Mouse (Mus musculus) stomach, postnatal 0 days (tissue): Measurements from ENCODE around the gene Prl7c1. TPM values are rescaled to one million over a fixed set of nuclear protein-coding genes. Genes with fewer than 3 reads are reported as not detected.
"Not testable (repeated sequence)": the region's sequence is repeated elsewhere in the genome, so short reads cannot be mapped to it uniquely, and the experiment has no call there.

ENCODE experiments used
- ATAC-seq: fragments of 200-750 bp; cut with Nextera tagmentation; 2 replicates; pipeline ENCODE4 v1.8.0; 2017; ENCODE audit not compliant: low FRiP score, low TSS enrichment
- DNase-seq: peaks from one replicate; pipeline ENCODE4 v3.0.0-alpha.2; 2016; ENCODE audit warnings: low spot score
- H3K27ac ChIP-seq: fragments of 300-500 bp; sonication (generic); replicated peaks from 2 replicates; pipeline ENCODE4 v1.5.1; 2014; ENCODE audit warnings: mild to moderate bottlenecking, control low read depth
- H3K27me3 ChIP-seq: fragments of 300-500 bp; sonication (generic); 2 replicates; pipeline ENCODE4 v1.6.1; 2014; ENCODE audit warnings: low read length; ENCODE audit not compliant: control insufficient read depth, insufficient read depth
- H3K36me3 ChIP-seq: fragments of 300-500 bp; sonication (generic); 2 replicates; pipeline ENCODE4 v1.6.1; 2014; ENCODE audit warnings: low read length, mixed read lengths; ENCODE audit not compliant: control insufficient read depth, insufficient read depth
- H3K4me1 ChIP-seq: fragments of 300-500 bp; sonication (generic); replicated peaks from 2 replicates; pipeline ENCODE4 v1.6.1; 2014; ENCODE audit warnings: antibody characterized with exemption; ENCODE audit not compliant: control insufficient read depth, insufficient read depth
- H3K4me2 ChIP-seq: fragments of 300-500 bp; sonication (generic); replicated peaks from 2 replicates; pipeline ENCODE4 v1.6.1; 2014; ENCODE audit warnings: low read depth, mild to moderate bottlenecking, control low read depth, moderate library complexity
- H3K4me3 ChIP-seq: fragments of 300-500 bp; sonication (generic); 2 replicates; pipeline ENCODE4 v1.5.1; 2014; ENCODE audit warnings: low read depth, low read length, control low read depth
- H3K9ac ChIP-seq: fragments of 300-500 bp; sonication (generic); 2 replicates; pipeline ENCODE4 v1.6.1; 2014; ENCODE audit warnings: mild to moderate bottlenecking, low read length, control low read depth, mixed read lengths
- H3K9me3 ChIP-seq: fragments of 300-500 bp; sonication (generic); 2 replicates; pipeline ENCODE4 v1.6.1; 2016; ENCODE audit warnings: low read length; ENCODE audit not compliant: control insufficient read depth
- CTCF ChIP-seq: IDR thresholded peaks from 2 replicates; pipeline ENCODE4 v1.5.1; 2016; ENCODE audit warnings: antibody characterized with exemption, low read depth, mild to moderate bottlenecking, moderate library complexity
- EP300 ChIP-seq: optimal IDR thresholded peaks from 2 replicates; pipeline ENCODE3; 2016; ENCODE audit warnings: antibody characterized with exemption
- WGBS: fragments of 180-500 bp; shearing (Covaris S2); extraction: QIAGEN DNeasy Blood & Tissue Kit; methylation state at CpG from one replicate; pipeline ENCODE4 v1.1.7; 2014; 5-methylcytosine and 5-hydroxymethylcytosine counted together
- polyA plus RNA-seq: library from polyadenylated mRNA; unstranded; fragments of >200 nt; fragmentation: Nextera tagmentation; extraction: Ambion mirVana; gene quantifications from 2 replicates; pipeline ENCODE4 v1.2.1, GENCODE M21; 2015

Gene Prl7c1
- not detected in 2 replicates for polyA plus RNA-seq

DNA sequence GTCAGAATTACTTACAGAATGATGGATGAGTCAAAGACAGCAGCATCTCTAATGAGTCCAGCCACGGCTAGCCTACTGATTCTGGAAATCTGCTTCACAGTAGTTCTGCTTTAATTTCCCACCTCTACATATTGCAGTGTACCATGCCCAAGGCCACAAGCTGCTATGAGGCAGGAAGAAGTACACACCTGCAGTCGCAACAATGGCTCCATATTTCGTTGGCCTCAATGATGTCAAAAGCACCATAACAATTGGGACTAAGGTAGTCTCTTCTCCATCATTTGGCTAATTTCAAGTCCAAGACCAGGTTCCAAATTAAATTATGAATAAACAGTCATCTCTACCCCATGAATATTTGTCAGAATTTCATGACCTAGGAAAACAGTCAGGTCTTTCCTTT lies at the start of gene Prl7c1:
Gene Prl7c1, minus strand, starts transcription at position 101 of the 400 bp plus-strand sequence.
- H3K27me3 ChIP-seq, H3K4me2 ChIP-seq, H3K9me3 ChIP-seq, DNase-seq, H3K4me1 ChIP-seq, H3K9ac ChIP-seq, ATAC-seq, H3K4me3 ChIP-seq, H3K27ac ChIP-seq, H3K36me3 ChIP-seq: not testable (repeated sequence)
- WGBS = 83% methylated on average over 2 of the region's 3 CpGs

DNA sequence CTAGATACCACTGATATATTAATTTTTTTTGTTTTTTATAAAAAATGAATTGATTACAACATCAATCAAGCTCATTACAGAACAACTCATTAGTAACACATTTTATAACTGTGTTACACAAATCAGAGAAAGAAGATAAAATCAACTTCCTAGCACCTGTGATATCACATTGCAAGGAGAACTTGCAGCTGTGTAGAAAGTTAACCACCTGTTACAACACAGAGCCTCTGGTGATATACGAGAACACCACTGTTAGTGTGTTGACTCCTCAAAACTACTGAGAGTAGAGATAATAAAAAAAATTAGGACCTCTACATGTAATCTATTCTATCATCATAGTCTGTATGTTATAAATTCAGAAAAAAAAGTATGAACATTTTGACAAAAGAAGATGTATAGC lies 22.2 kb upstream of the Prl7c1 start:
- no peaks in the 10 kb centered on the region for H3K36me3 ChIP-seq
- H3K9ac ChIP-seq = no peak overlapping the region
- no peak overlapping the region for H3K4me3 ChIP-seq
- H3K27ac ChIP-seq = no peak overlapping the region
- H3K4me2 ChIP-seq = no peak overlapping the region
- no peaks in the 10 kb centered on the region for H3K27me3 ChIP-seq
- no peak for DNase-seq
- WGBS = 84% methylated on average over 1 of the region's 1 CpGs
- no peaks in the 10 kb centered on the region for H3K9me3 ChIP-seq
- ATAC-seq = no peak
- no peaks in the 10 kb centered on the region for H3K4me1 ChIP-seq
- TF ChIP-seq EP300 (no peak), CTCF (no peak)

DNA sequence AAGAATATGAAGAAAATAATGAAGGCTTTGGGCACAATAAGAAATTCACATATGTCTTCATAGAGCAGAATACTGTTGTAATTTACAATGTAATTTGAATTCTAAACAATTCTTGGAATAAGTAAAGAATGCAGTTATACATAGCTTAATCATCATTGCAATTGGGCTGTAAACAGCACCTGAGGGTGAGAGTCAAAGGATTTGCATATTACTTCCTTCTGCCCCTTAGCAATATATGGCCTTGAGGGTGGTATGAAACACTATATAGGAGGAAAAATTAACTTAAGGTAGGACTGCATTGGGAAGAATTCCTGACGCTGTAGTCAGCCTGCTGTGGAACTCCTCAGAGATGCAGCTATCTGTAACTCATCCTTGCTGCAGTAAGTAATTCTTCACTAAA lies 20.8 kb upstream of the Prl7c1 start, which contains the start of gene Prl2a1:
Gene Prl2a1, plus strand, starts transcription at position 301 of the 400 bp plus-strand sequence.
- Histone ChIP-seq H3K4me3 (no peak within 1 kb of the TSS), H3K4me1 (no peaks in the 10 kb centered on the region), H3K27ac (no peak within 1 kb of the TSS), H3K9me3 (no peaks in the 10 kb centered on the region), H3K27me3 (no peaks in the 10 kb centered on the region), H3K9ac (no peak within 1 kb of the TSS), H3K36me3 (no peaks in the 10 kb centered on the region), H3K4me2 (no peak within 1 kb of the TSS)
- TF ChIP-seq CTCF (no peak), EP300 (no peak)
- ATAC-seq (no peak), DNase-seq (no peak)
- 79% methylated on average over 1 of the region's 1 CpGs for WGBS

DNA sequence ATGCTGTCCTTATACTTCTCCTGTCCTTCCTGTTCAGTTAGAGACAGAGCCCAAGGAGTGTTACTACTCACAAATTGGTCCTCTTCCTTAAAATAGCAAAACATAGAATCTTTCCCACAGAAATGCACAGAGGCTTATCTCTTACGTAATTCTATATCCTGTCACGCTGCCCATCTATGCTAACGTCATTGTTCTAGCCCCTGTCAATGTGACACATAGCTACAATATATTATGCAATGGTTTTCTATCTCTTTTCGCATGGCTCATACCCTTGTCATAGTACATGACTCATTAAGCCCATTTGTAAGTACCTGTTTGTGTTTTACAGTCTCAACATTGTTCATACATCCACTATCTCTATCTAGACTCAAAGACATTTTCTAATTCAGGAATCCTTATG lies 18.7 kb upstream of the Prl7c1 start:
- WGBS = 78% methylated on average over 4 of the region's 4 CpGs
- DNase-seq = no peak
- H3K4me2 ChIP-seq = no peak overlapping the region
- H3K36me3 ChIP-seq = no peaks in the 10 kb centered on the region
- TF ChIP-seq EP300 = no peak
- no peak for TF ChIP-seq CTCF
- ATAC-seq = no peak
- no peaks in the 10 kb centered on the region for H3K9me3 ChIP-seq
- H3K9ac ChIP-seq = no peak overlapping the region
- H3K4me3 ChIP-seq = no peak overlapping the region
- no peak overlapping the region for H3K27ac ChIP-seq
- H3K4me1 ChIP-seq = no peaks in the 10 kb centered on the region
- H3K27me3 ChIP-seq = no peaks in the 10 kb centered on the region

DNA sequence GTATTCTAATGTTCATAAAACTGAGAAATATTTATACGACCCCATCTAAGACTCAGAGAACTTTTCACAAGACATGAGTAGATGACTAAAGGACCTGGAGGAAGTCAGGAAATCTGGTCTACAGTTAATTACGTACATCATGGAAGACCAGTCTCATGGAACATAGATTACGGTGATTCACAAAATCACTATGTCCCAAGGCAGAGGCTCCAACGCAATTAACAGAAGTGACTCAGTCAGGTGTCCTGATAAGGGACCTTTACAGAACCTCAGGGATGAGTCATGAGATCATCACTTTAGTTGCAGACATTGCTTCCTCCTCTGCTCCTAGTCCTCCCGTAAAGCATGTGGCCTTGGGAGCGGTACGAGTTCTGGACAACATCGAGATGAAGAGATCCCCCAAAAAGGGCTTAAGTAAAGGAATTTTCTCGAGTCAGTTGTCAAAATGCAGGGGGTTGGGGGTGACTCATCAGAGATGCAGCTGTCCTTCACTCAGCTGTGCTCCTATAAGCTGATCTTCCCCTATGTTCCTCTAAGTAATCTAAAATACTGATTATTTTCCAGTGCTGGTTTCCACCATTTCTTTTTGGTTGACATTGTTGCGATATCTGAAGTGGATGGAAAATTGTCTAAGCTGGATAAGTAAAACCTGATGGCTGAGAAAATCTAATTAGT lies 46.0 kb downstream of the Prl7c1 start:
- H3K36me3 ChIP-seq = no peaks in the 10 kb centered on the region
- no peak for ATAC-seq
- 83% methylated on average over 10 of the region's 10 CpGs for WGBS

DNA sequence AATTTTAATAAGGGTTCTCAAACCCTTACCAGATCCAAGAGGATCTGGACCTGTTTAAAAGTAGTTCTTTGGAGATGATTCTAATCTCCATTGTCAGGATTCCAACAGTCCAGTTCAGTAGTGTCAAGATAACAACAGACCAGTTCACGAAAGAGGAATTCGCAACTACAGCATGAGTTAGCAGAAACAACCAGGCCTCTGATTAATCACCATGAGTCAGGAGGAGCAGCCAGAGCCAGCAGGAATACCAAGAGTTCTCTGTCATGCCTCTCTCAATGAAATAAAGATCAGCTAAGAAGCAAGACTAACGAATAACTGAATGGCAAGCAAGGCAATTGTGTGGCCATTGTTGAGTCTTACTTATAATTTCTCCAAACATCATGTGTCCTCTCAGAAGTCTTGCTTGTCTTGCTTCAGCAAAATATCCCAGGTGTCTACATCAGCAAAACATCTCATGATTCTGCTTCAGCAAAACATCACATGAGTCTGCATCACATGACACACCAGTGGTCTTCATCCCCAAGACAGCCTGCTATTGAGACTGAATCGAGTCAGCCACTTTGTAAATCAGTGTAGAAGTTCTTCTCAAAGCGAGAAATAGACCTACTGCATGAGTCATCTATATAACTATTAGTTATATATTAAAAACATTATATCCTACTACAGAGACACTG lies 50.2 kb downstream of the Prl7c1 start:
- not testable (repeated sequence) for H3K4me1 ChIP-seq, H3K4me3 ChIP-seq, DNase-seq, H3K27ac ChIP-seq, H3K27me3 ChIP-seq, H3K9ac ChIP-seq, H3K36me3 ChIP-seq, H3K9me3 ChIP-seq, H3K4me2 ChIP-seq, ATAC-seq
- 69% methylated on average over 5 of the region's 5 CpGs for WGBS

More for the DNA sequence above, 46.0 kb downstream of the Prl7c1 start:
- TF ChIP-seq CTCF (no peak), EP300 (no peak)
- Histone ChIP-seq H3K27me3 (no peaks in the 10 kb centered on the region), H3K27ac (no peak overlapping the region), H3K9me3 (no peaks in the 10 kb centered on the region), H3K4me1 (no peaks in the 10 kb centered on the region), H3K4me2 (no peak overlapping the region), H3K4me3 (no peak overlapping the region), H3K9ac (no peak overlapping the region)
- no peak for DNase-seq

DNA sequence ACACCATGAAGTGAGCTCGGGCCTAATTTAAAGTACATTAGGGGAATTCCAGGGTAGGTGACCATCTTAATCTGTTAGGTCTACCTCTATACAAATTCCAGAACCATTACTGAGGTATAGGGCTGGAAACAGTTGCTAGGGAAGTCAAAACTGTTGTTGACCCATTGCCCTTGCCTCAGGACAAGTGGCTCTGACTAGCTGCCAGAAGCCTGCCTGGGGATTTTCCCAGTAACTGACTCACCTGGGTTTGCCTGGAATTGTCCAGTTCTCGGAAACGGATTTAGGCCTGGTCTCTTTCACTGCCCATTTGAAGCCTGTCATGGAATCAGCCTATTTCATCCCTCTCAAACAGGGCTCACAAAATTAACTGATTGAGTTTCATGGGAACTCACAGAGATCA lies 55.5 kb downstream of the Prl7c1 start:
- not testable (repeated sequence) for H3K4me1 ChIP-seq, H3K27ac ChIP-seq, H3K27me3 ChIP-seq, H3K36me3 ChIP-seq, DNase-seq, H3K9ac ChIP-seq, H3K4me2 ChIP-seq, H3K4me3 ChIP-seq, H3K9me3 ChIP-seq, ATAC-seq
- 82% methylated on average over 3 of the region's 3 CpGs for WGBS
